20 mouse cellular contexts compared by ENCODE assay signal in the genomic region with DNA sequence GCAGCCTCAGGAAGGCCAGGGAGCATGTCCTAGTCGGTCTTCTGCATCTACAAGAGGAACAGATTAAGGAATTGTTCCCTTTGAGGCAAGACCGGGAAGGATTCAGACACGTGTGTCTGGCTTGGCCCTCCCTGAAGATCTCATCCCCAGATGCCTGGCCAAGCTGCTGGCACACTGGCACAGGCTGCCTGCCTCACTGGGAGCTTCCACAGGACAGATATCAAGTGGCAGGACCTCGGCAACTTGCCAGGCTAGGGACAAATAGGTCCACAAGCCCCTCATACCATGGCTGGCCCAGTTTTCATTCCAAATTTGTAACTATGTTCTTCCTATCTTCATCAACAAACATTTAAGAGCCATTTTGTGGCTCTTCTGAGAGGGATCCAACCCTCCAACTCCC. TPM values are rescaled to one million over a fixed set of nuclear protein-coding genes. Genes with fewer than 3 reads are reported as not detected.
DNase-seq lines count a peak whose midpoint lies in the region; ATAC-seq and TF ChIP-seq lines count a peak whose summit lies in the region.
"Had no signal": no experiment of that assay in that cellular context is flagged by ENCODE, and none has a peak within 500 bp of the region (broad histone marks: within the 10 kb centered on the region; RNA-seq: fewer than 3 reads in every experiment).

No protein-coding gene starts in this region.

- no peaks in the 10 kb centered on the region for H3K79me2 ChIP-seq in heart, adult 2 months (replicated peaks; ENCODE audit: control insufficient read depth, insufficient read depth, low read length)

- no peak overlapping the region for H3K9ac ChIP-seq in heart, postnatal 0 days (replicated peaks; ENCODE audit: low read depth, low read length)
- H3K9ac ChIP-seq in heart, adult 2 months (ENCODE audit: low read depth, low read length) = no peak overlapping the region
- H3K9ac ChIP-seq in kidney, embryonic 15.5 days = no peak overlapping the region
- 0 out of 2 replicates have a peak overlapping the region, but pooled peaks have one; percentile 5 for H3K9ac ChIP-seq in neural tube, embryonic 13.5 days
- no peak overlapping the region for H3K9ac ChIP-seq in neural tube, embryonic 15.5 days (replicated peaks)
- H3K9ac ChIP-seq: intestine, embryonic 15.5 days; limb, embryonic 12.5 days; liver, embryonic 12.5 days; lung, embryonic 14.5 days; midbrain, embryonic 13.5 days had no signal

- no peak for ATAC-seq in heart, postnatal 0 days (ENCODE audit: insufficient read depth, low read depth)
- no peak for ATAC-seq in kidney, embryonic 15.5 days (replicated peaks; ENCODE audit: low FRiP score)
- no peak for ATAC-seq in neural tube, embryonic 13.5 days (ENCODE audit: low read depth)
- no peak for ATAC-seq in neural tube, embryonic 15.5 days (ENCODE audit: low FRiP score)
- ATAC-seq: forebrain, embryonic 16.5 days; intestine, embryonic 15.5 days; liver, embryonic 12.5 days; midbrain, embryonic 13.5 days had no signal

- H3K4me1 ChIP-seq in heart, postnatal 0 days (ENCODE audit: control insufficient read depth, insufficient read depth) = peaks cover 59% of the 10 kb centered on the region
- H3K4me1 ChIP-seq in heart, adult 2 months (ENCODE audit: control insufficient read depth, insufficient read depth, low read length) = peaks cover 36% of the 10 kb centered on the region
- H3K4me1 ChIP-seq in kidney, embryonic 15.5 days = peaks cover 55% of the 10 kb centered on the region
- peaks cover 35% of the 10 kb centered on the region for H3K4me1 ChIP-seq in neural tube, embryonic 13.5 days (replicated peaks)
- H3K4me1 ChIP-seq in neural tube, embryonic 15.5 days = peaks cover 19% of the 10 kb centered on the region; the same call in 1 of the 2 replicates

- H3K36me3 ChIP-seq in heart, postnatal 0 days (replicated peaks; ENCODE audit: control insufficient read depth, insufficient read depth, low read length) = no peaks in the 10 kb centered on the region
- H3K36me3 ChIP-seq in heart, adult 2 months (ENCODE audit: control insufficient read depth, insufficient read depth, low read length) = peaks cover 6% of the 10 kb centered on the region; the same call in 1 of the 2 replicates
- peaks cover 13% of the 10 kb centered on the region for H3K36me3 ChIP-seq in kidney, embryonic 15.5 days
- 0 out of 2 replicates have a peak, but pooled peaks cover 3% of the 10 kb centered on the region for H3K36me3 ChIP-seq in neural tube, embryonic 13.5 days
- H3K36me3 ChIP-seq in neural tube, embryonic 15.5 days = no peaks in the 10 kb centered on the region
- H3K36me3 ChIP-seq: intestine, embryonic 15.5 days; liver, embryonic 12.5 days; midbrain, embryonic 13.5 days had no signal

- TF ChIP-seq CTCF in heart, postnatal 0 days (IDR thresholded peaks at IDR 0.05; ENCODE audit: low read depth) = no peak
- TF ChIP-seq CTCF in heart, adult 2 months (IDR thresholded peaks at IDR 0.05) = no peak

- WGBS in heart, postnatal 0 days = 44% methylated on average over 4 of the region's 4 CpGs
- WGBS in heart, adult 2 months = 27% methylated on average over 4 of the region's 4 CpGs
- 77% methylated on average over 4 of the region's 4 CpGs for WGBS in kidney, embryonic 15.5 days
- 71% methylated on average over 4 of the region's 4 CpGs for WGBS in neural tube, embryonic 13.5 days
- WGBS in neural tube, embryonic 15.5 days = 62% methylated on average over 4 of the region's 4 CpGs

- no peak for DNase-seq in heart, postnatal 0 days (ENCODE audit: low spot score)
- no peak for DNase-seq in heart, adult 2 months
- DNase-seq in kidney, postnatal 14 days = peak; percentile 19
- no peak for DNase-seq in yolk sac, embryonic 10.5 days (ENCODE audit: low spot score)
- DNase-seq: adrenal gland, adult 8-10 months; cerebellum, adult 9-10 months; lung, embryonic 14.5 days; right cerebral cortex, postnatal 14 days; spleen, adult 18-20 months; thymus, postnatal 36 days had no signal

- intact Hi-C loops in heart, adult 2 months (cut with DNase I) = no loop called here

- no peaks in the 10 kb centered on the region for H3K9me3 ChIP-seq in heart, postnatal 0 days (replicated peaks; ENCODE audit: control insufficient read depth, low read length)
- H3K9me3 ChIP-seq in kidney, embryonic 15.5 days (replicated peaks) = no peaks in the 10 kb centered on the region
- H3K9me3 ChIP-seq in neural tube, embryonic 13.5 days = no peaks in the 10 kb centered on the region
- H3K9me3 ChIP-seq in neural tube, embryonic 15.5 days (replicated peaks) = no peaks in the 10 kb centered on the region
- H3K9me3 ChIP-seq: intestine, embryonic 15.5 days; limb, embryonic 12.5 days; liver, embryonic 12.5 days; midbrain, embryonic 13.5 days had no signal

- peak overlapping the region; percentile 36; the same call in 1 of the 2 replicates for H3K27ac ChIP-seq in heart, postnatal 0 days (ENCODE audit: low read depth)
- H3K27ac ChIP-seq in heart, adult 2 months = no peak overlapping the region; the same call in 1 of the 2 replicates
- no peak overlapping the region for H3K27ac ChIP-seq in kidney, embryonic 15.5 days
- H3K27ac ChIP-seq in neural tube, embryonic 13.5 days (replicated peaks) = no peak overlapping the region
- H3K27ac ChIP-seq in neural tube, embryonic 15.5 days (replicated peaks) = no peak overlapping the region
- H3K27ac ChIP-seq: intestine, embryonic 15.5 days; limb, embryonic 12.5 days; liver, embryonic 12.5 days; midbrain, embryonic 13.5 days had no signal

- no peak overlapping the region for H3K4me2 ChIP-seq in heart, postnatal 0 days (ENCODE audit: low read depth, low read length)
- no peak overlapping the region for H3K4me2 ChIP-seq in kidney, embryonic 15.5 days
- H3K4me2 ChIP-seq in neural tube, embryonic 13.5 days = no peak overlapping the region
- no peak overlapping the region for H3K4me2 ChIP-seq in neural tube, embryonic 15.5 days
- H3K4me2 ChIP-seq: heart, embryonic 11.5 days; intestine, embryonic 15.5 days; limb, embryonic 12.5 days; liver, embryonic 12.5 days; lung, embryonic 14.5 days; midbrain, embryonic 13.5 days had no signal

- H3K27me3 ChIP-seq in heart, postnatal 0 days (ENCODE audit: control insufficient read depth, insufficient read depth, low read length) = no peaks in the 10 kb centered on the region
- H3K27me3 ChIP-seq in heart, adult 2 months (ENCODE audit: control insufficient read depth, insufficient read depth, low read length) = no peaks in the 10 kb centered on the region
- no peaks in the 10 kb centered on the region for H3K27me3 ChIP-seq in kidney, embryonic 15.5 days
- no peaks in the 10 kb centered on the region for H3K27me3 ChIP-seq in neural tube, embryonic 13.5 days
- no peaks in the 10 kb centered on the region for H3K27me3 ChIP-seq in neural tube, embryonic 15.5 days (replicated peaks)
- H3K27me3 ChIP-seq: intestine, embryonic 15.5 days; limb, embryonic 12.5 days; liver, embryonic 12.5 days; midbrain, embryonic 13.5 days had no signal

- TF ChIP-seq POLR2A in heart, adult 2 months (IDR thresholded peaks at IDR 0.05; ENCODE audit: insufficient read depth, low read depth, low read length) = no peak

- no peak for TF ChIP-seq EP300 in heart, postnatal 0 days (IDR thresholded peaks at IDR 0.05; ENCODE audit: low read depth)
- no peak for TF ChIP-seq EP300 in heart, adult 2 months (IDR thresholded peaks at IDR 0.05; ENCODE audit: insufficient read depth, low read depth, low read length)

- H3K4me3 ChIP-seq in heart, postnatal 0 days (ENCODE audit: low read depth, low read length) = no peak overlapping the region
- no peak overlapping the region for H3K4me3 ChIP-seq in heart, adult 2 months
- H3K4me3 ChIP-seq in kidney, embryonic 15.5 days (replicated peaks) = no peak overlapping the region
- H3K4me3 ChIP-seq in neural tube, embryonic 13.5 days = no peak overlapping the region
- H3K4me3 ChIP-seq in neural tube, embryonic 15.5 days (replicated peaks) = no peak overlapping the region
- H3K4me3 ChIP-seq: intestine, embryonic 15.5 days; limb, embryonic 12.5 days; liver, embryonic 12.5 days; midbrain, embryonic 13.5 days; myocyte had no signal

RNA-seq across cellular contexts. Expression of a gene that starts 16.5 kb away (rescaled TPM):
- total RNA-seq in heart, postnatal 0 days (2014; rRNA removed; ENCODE audit: low replicate concordance) = 332 and 368 TPM in 2 replicates
- 84.7 and 105 TPM in 2 replicates for polyA plus RNA-seq in heart, postnatal 0 days (2015; fragmentation: Nextera tagmentation; extraction: Ambion mirVana)
- total RNA-seq in heart, adult 2 months (2021) = 100 to 1,000 TPM in 1 of 2 experiments, 10 to 100 TPM in 1; 84.9 to 104 TPM
- 88.5 and 127 TPM in 2 replicates for polyA plus RNA-seq in heart, adult 2 months (2012; rRNA removed)
- 115 and 121 TPM in 2 replicates for polyA plus RNA-seq in kidney, embryonic 15.5 days (2015; fragmentation: Nextera tagmentation; extraction: Ambion mirVana)
- 38.5 and 43.5 TPM in 2 replicates for polyA plus RNA-seq in neural tube, embryonic 13.5 days (2015; fragmentation: Nextera tagmentation; extraction: Ambion mirVana)
- polyA plus RNA-seq in neural tube, embryonic 15.5 days (2015; fragmentation: Nextera tagmentation; extraction: Ambion mirVana) = 48.3 and 63.2 TPM in 2 replicates
